Mouse (Mus musculus): Measurements from ENCODE around the gene Prdm11. TPM values are rescaled to one million over a fixed set of nuclear protein-coding genes. Genes with fewer than 3 reads are reported as not detected.

Prdm11 gene
- polyA plus RNA-seq (2014; fragmentation: Illumina TruSeq; extraction: RNeasy Lipid Tissue Mini Kit (QIAGEN cat#74804); ENCODE audit: low read depth, low replicate concordance): 7.6 TPM

GRCm38 (mm10) chr2:93045818-93046508 lies at the start of gene Prdm11:
Gene Prdm11 (minus strand): TSS chr2:93046167.

Other genes starting within 250 kb of the Prdm11 start
- gene Syt13, start 131.1 kb downstream of the Prdm11 start, polyA plus RNA-seq (2014; fragmentation: Illumina TruSeq; extraction: RNeasy Lipid Tissue Mini Kit (QIAGEN cat#74804); ENCODE audit: low read depth, low replicate concordance): 0.17 TPM
- 5.1 TPM for gene Trp53i11, start 141.4 kb upstream of the Prdm11 start, polyA plus RNA-seq (2014; fragmentation: Illumina TruSeq; extraction: RNeasy Lipid Tissue Mini Kit (QIAGEN cat#74804); ENCODE audit: low read depth, low replicate concordance)

Data from adrenal gland, adult 10 weeks (tissue).